Mouse (Mus musculus) brain, embryonic 14.5 days (tissue): ENCODE results near the gene Cpd.

Source experiments
- CTCF ChIP-seq: fragments of 200-500 bp; IDR thresholded peaks from 2 replicates; pipeline ENCODE4 v1.5.1; 2012; ENCODE audit warnings: inconsistent platforms, mild to moderate bottlenecking, moderate library complexity, borderline replicate concordance; ENCODE audit not compliant: insufficient read depth, insufficient read length; ENCODE audit errors: extremely low read depth
- POLR2A ChIP-seq: fragments of 200-500 bp; IDR thresholded peaks from 2 replicates; pipeline ENCODE4 v1.6.1; 2012; ENCODE audit warnings: mild to moderate bottlenecking, inconsistent platforms, borderline replicate concordance; ENCODE audit not compliant: poor library complexity, insufficient read depth, insufficient read length, severe bottlenecking; ENCODE audit errors: extremely low read depth

GRCm38 (mm10) chr11:76838573-76838972 lies 8.2 kb downstream of the Cpd start:
- TF ChIP-seq CTCF = no peak
- no peak for TF ChIP-seq POLR2A
